Mouse (Mus musculus) liver, embryonic 15.5 days (tissue): ENCODE measurements around the gene Stat5a. TPM values are rescaled to one million over a fixed set of nuclear protein-coding genes. Genes with fewer than 3 reads are reported as not detected.

Experiments
- ATAC-seq: fragments of 200-750 bp; cut with Nextera tagmentation; 2 replicates; pipeline ENCODE4 v1.8.0; 2017; ENCODE audit warnings: moderate number of reproducible peaks, mild to moderate bottlenecking, moderate library complexity; ENCODE audit not compliant: insufficient read depth
- H3K27ac ChIP-seq: fragments of 300-500 bp; sonication (generic); replicated peaks from 2 replicates; pipeline ENCODE4 v1.5.1; 2015; ENCODE audit warnings: mild to moderate bottlenecking, inconsistent platforms
- H3K27me3 ChIP-seq: fragments of 300-500 bp; sonication (generic); 2 replicates; pipeline ENCODE4 v1.6.1; 2015; ENCODE audit warnings: mild to moderate bottlenecking, inconsistent platforms
- H3K36me3 ChIP-seq: fragments of 300-500 bp; sonication (generic); replicated peaks from 2 replicates; pipeline ENCODE4 v1.6.1; 2015; ENCODE audit warnings: moderate library complexity, mild to moderate bottlenecking, inconsistent platforms
- H3K4me1 ChIP-seq: fragments of 300-500 bp; sonication (generic); replicated peaks from 2 replicates; pipeline ENCODE4 v1.6.1; 2015; ENCODE audit warnings: inconsistent platforms
- H3K4me2 ChIP-seq: fragments of 300-500 bp; sonication (generic); 2 replicates; pipeline ENCODE4 v1.6.1; 2015; ENCODE audit warnings: moderate library complexity, mild to moderate bottlenecking, inconsistent platforms
- H3K4me3 ChIP-seq: fragments of 300-500 bp; sonication (generic); replicated peaks from 2 replicates; pipeline ENCODE4 v1.5.1; 2015; ENCODE audit warnings: mild to moderate bottlenecking, inconsistent platforms
- H3K9ac ChIP-seq: fragments of 300-500 bp; sonication (generic); 2 replicates; pipeline ENCODE4 v1.6.1; 2015; ENCODE audit warnings: moderate library complexity, mild to moderate bottlenecking, inconsistent platforms
- H3K9me3 ChIP-seq: fragments of 300-500 bp; sonication (generic); replicated peaks from 2 replicates; pipeline ENCODE4 v1.6.1; 2016; ENCODE audit warnings: inconsistent platforms
- WGBS: fragments of 180-500 bp; shearing (Covaris S2); methylation state at CpG from one replicate; pipeline ENCODE4 v1.1.7; 2015; ENCODE audit warnings: mixed read lengths; ENCODE audit not compliant: insufficient replicate concordance; 5-methylcytosine and 5-hydroxymethylcytosine counted together
- polyA plus RNA-seq: library from polyadenylated mRNA; unstranded; fragments of >200 nt; fragmentation: Nextera tagmentation; extraction: Ambion mirVana; gene quantifications from 2 replicates; pipeline ENCODE4 v1.2.1, GENCODE M21; 2015

Gene Stat5a
- polyA plus RNA-seq, 1 experiment from 2014 or later = 8.2 TPM

DNA sequence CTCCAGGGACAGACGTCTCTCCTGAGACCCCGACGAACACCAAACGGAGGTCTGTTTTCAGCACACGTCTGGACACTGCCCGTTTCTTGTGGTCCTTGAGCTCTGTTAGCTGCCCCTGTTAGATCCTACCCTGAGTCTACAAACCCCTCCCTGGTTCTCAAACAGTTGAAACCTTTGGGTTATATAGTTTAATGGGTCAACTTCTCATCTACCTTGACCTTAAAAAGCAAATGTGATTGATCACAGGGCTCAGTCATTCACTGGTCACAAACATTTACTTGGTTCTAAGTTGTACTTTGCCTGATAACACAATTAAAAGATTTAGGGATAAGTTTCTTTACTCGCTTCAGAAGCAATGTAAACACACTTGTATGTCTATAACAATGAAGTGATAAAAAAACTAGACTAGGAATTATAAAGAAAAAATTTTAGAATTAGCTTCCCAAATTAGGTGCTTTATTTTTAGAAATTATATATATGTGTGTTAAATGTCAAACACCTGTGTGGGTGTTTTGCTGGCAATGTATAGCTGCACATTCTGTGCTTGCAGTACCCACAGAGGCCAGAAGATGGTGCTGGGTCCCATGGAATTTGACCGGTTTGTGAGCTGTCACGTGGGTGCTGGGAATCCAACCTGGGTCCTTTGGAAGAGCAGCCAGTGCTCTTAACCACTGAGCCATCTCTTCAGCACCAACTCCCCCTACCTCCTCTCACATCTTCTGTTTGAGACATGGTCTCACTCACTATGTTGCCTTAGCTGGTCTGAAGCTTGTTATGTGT, 22.0 kb upstream of the Stat5a start:
- Histone ChIP-seq H3K27me3 (no peaks in the 10 kb centered on the region), H3K9ac (no peak overlapping the region), H3K4me1 (peaks cover 37% of the 10 kb centered on the region), H3K27ac (0 out of 2 replicates have a peak overlapping the region, but pooled peaks have one; percentile 51), H3K9me3 (0 out of 2 replicates have a peak, but pooled peaks cover 3% of the 10 kb centered on the region), H3K4me3 (no peak overlapping the region), H3K4me2 (no peak overlapping the region), H3K36me3 (0 out of 2 replicates have a peak, but pooled peaks cover 4% of the 10 kb centered on the region)
- no peak for ATAC-seq
- WGBS = 70% methylated on average over 9 of the region's 9 CpGs

GRCm38 (mm10) chr11:100838894-100839293, 20.3 kb upstream of the Stat5a start:
- no peak overlapping the region for H3K27ac ChIP-seq
- peaks cover 34% of the 10 kb centered on the region for H3K4me1 ChIP-seq
- 58% methylated on average over 9 of the region's 9 CpGs for WGBS
- H3K9ac ChIP-seq = no peak overlapping the region
- H3K9me3 ChIP-seq = 0 out of 2 replicates have a peak, but pooled peaks cover 3% of the 10 kb centered on the region
- ATAC-seq = no peak
- H3K4me2 ChIP-seq = no peak overlapping the region
- H3K36me3 ChIP-seq = 0 out of 2 replicates have a peak, but pooled peaks cover 4% of the 10 kb centered on the region
- no peak overlapping the region for H3K4me3 ChIP-seq
- H3K27me3 ChIP-seq = no peaks in the 10 kb centered on the region

DNA sequence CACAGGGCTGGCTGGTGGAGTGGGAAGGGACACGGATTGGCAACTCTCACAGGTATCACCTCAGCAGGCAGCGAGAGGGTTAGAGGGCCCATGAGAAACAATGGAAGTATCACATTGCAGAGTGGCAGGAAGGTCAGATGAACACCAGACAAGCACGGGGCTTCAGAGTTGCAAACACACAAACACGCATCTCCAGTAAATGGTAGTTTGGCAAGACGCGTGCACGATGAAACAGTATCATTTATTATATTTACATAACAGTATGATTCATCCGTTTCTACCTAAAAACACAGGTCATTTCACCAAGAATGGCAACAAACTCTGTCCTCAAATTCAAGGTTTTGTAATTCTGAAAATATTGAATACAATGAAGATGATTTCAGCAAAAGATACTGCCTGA, 19.6 kb upstream of the Stat5a start:
- H3K4me1 ChIP-seq = peaks cover 32% of the 10 kb centered on the region
- no peak overlapping the region for H3K9ac ChIP-seq
- H3K9me3 ChIP-seq = 0 out of 2 replicates have a peak, but pooled peaks cover 3% of the 10 kb centered on the region
- no peak for ATAC-seq
- H3K4me2 ChIP-seq = no peak overlapping the region
- H3K36me3 ChIP-seq = 0 out of 2 replicates have a peak, but pooled peaks cover 4% of the 10 kb centered on the region
- no peak overlapping the region for H3K27ac ChIP-seq
- H3K27me3 ChIP-seq = no peaks in the 10 kb centered on the region
- 76% methylated on average over 8 of the region's 8 CpGs for WGBS
- no peak overlapping the region for H3K4me3 ChIP-seq

GRCm38 (mm10) chr11:100840866-100841265, 18.3 kb upstream of the Stat5a start:
- H3K9ac ChIP-seq = peak overlapping the region; percentile 3; the same call in 1 of the 2 replicates
- ATAC-seq = no peak; the same call in 1 of the 2 replicates
- peaks cover 37% of the 10 kb centered on the region for H3K4me1 ChIP-seq
- H3K27me3 ChIP-seq = no peaks in the 10 kb centered on the region
- peak overlapping the region; percentile 27 for H3K4me2 ChIP-seq
- H3K36me3 ChIP-seq = 0 out of 2 replicates have a peak, but pooled peaks cover 4% of the 10 kb centered on the region
- H3K27ac ChIP-seq = peak overlapping the region; percentile 66
- no peak overlapping the region for H3K4me3 ChIP-seq
- WGBS = 21% methylated on average over 12 of the region's 12 CpGs
- H3K9me3 ChIP-seq = 0 out of 2 replicates have a peak, but pooled peaks cover 3% of the 10 kb centered on the region

- Histone ChIP-seq H3K36me3 (0 out of 2 replicates have a peak, but pooled peaks cover 4% of the 10 kb centered on the region), H3K9me3 (0 out of 2 replicates have a peak, but pooled peaks cover 3% of the 10 kb centered on the region), H3K4me3 (no peak overlapping the region), H3K9ac (no peak overlapping the region), H3K27ac (peak overlapping the region; percentile 53; the same call in 1 of the 2 replicates), H3K27me3 (no peaks in the 10 kb centered on the region), H3K4me1 (peaks cover 41% of the 10 kb centered on the region), H3K4me2 (peak overlapping the region; percentile 27; the same call in 1 of the 2 replicates)
- ATAC-seq = no peak; the same call in 1 of the 2 replicates
- 79% methylated on average over 7 of the region's 7 CpGs for WGBS
These were observed 17.1 kb upstream of the Stat5a start for GRCm38 (mm10) chr11:100842025-100842424.

- ATAC-seq = no peak
- no peaks in the 10 kb centered on the region for H3K36me3 ChIP-seq
- no peak overlapping the region for H3K4me2 ChIP-seq
- H3K4me3 ChIP-seq = no peak overlapping the region
- no peak overlapping the region for H3K27ac ChIP-seq
- H3K27me3 ChIP-seq = no peaks in the 10 kb centered on the region
- peaks cover 52% of the 10 kb centered on the region for H3K4me1 ChIP-seq
- 81% methylated on average over 8 of the region's 8 CpGs for WGBS
- no peaks in the 10 kb centered on the region for H3K9me3 ChIP-seq
- no peak overlapping the region for H3K9ac ChIP-seq
These were observed 16.0 kb upstream of the Stat5a start for GRCm38 (mm10) chr11:100843070-100843669.

GRCm38 (mm10) chr11:100844121-100844520, 15.0 kb upstream of the Stat5a start:
- Histone ChIP-seq H3K9ac (no peak overlapping the region), H3K4me2 (no peak overlapping the region), H3K4me3 (no peak overlapping the region), H3K27ac (no peak overlapping the region), H3K36me3 (no peaks in the 10 kb centered on the region), H3K9me3 (no peaks in the 10 kb centered on the region), H3K4me1 (peaks cover 59% of the 10 kb centered on the region), H3K27me3 (no peaks in the 10 kb centered on the region)
- ATAC-seq = no peak
- 79% methylated on average over 4 of the region's 4 CpGs for WGBS

- H3K27ac ChIP-seq = no peak overlapping the region
- H3K9ac ChIP-seq = no peak overlapping the region
- WGBS = 74% methylated on average over 6 of the region's 6 CpGs
- no peaks in the 10 kb centered on the region for H3K9me3 ChIP-seq
- peaks cover 61% of the 10 kb centered on the region for H3K4me1 ChIP-seq
- H3K27me3 ChIP-seq = 0 out of 2 replicates have a peak, but pooled peaks cover under 1% of the 10 kb centered on the region
- no peaks in the 10 kb centered on the region for H3K36me3 ChIP-seq
- ATAC-seq = no peak
- H3K4me2 ChIP-seq = no peak overlapping the region
- H3K4me3 ChIP-seq = no peak overlapping the region
These were observed 13.4 kb upstream of the Stat5a start for GRCm38 (mm10) chr11:100845793-100846192.

- no peaks in the 10 kb centered on the region for H3K36me3 ChIP-seq
- H3K4me3 ChIP-seq = no peak overlapping the region
- WGBS = 66% methylated on average over 4 of the region's 4 CpGs
- peak overlapping the region; percentile 93 for H3K4me2 ChIP-seq
- no peaks in the 10 kb centered on the region for H3K9me3 ChIP-seq
- H3K4me1 ChIP-seq = peaks cover 66% of the 10 kb centered on the region
- H3K9ac ChIP-seq = no peak overlapping the region
- H3K27me3 ChIP-seq = peaks cover 18% of the 10 kb centered on the region
- peak overlapping the region; percentile 88; the same call in 1 of the 2 replicates for H3K27ac ChIP-seq
- ATAC-seq = no peak
These were observed 11.6 kb upstream of the Stat5a start for GRCm38 (mm10) chr11:100847572-100847971.

GRCm38 (mm10) chr11:100848080-100848479, 11.1 kb upstream of the Stat5a start:
- Histone ChIP-seq H3K27ac (peak overlapping the region; percentile 88), H3K9me3 (no peaks in the 10 kb centered on the region), H3K27me3 (peaks cover 22% of the 10 kb centered on the region), H3K9ac (peak overlapping the region; percentile 88; the same call in 1 of the 2 replicates), H3K4me3 (peak overlapping the region; percentile 87), H3K4me2 (peak overlapping the region; percentile 93), H3K4me1 (peaks cover 67% of the 10 kb centered on the region), H3K36me3 (no peaks in the 10 kb centered on the region)
- 5% methylated on average over 4 of the region's 4 CpGs for WGBS
- no peak for ATAC-seq

DNA sequence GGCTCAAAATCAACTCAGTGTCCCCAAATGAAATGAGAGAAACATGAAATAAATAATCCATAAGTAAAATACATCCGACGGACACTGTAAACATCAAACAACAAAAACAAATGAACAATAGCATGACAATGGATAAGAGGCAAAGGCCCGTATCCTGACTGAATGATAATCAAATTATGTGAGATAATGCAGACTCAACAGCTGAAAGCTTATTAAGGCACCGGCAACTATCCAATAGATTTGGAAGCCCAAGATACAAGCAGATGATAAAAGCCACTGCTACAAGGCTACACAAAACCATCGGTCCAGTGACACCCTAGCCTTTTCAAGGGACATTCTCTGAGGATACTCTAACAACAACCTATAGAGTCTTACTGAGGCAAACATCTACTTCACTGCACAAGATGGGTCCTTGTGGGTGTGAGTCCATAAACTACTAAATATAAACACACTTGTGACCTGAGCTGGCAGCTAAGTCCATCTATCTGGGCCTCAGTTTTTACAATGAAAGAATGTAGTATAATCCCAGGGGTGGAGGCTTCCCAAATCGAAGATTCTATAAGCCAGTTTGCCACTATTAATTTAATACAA, 10.3 kb upstream of the Stat5a start:
- 30% methylated on average over 6 of the region's 6 CpGs for WGBS
- H3K27me3 ChIP-seq = peaks cover 29% of the 10 kb centered on the region
- ATAC-seq = no peak

More for the DNA sequence above, 10.3 kb upstream of the Stat5a start:
- Histone ChIP-seq H3K27ac (peak overlapping the region; percentile 88), H3K9me3 (no peaks in the 10 kb centered on the region), H3K4me1 (peaks cover 60% of the 10 kb centered on the region), H3K36me3 (no peaks in the 10 kb centered on the region), H3K4me3 (peak overlapping the region; percentile 87), H3K9ac (peak overlapping the region; percentile 88), H3K4me2 (peak overlapping the region; percentile 93)
